17 mouse cellular contexts compared by ENCODE assay signal in genomic region chr7:25341000-25341784, GRCm38 (mm10). TPM values are rescaled to one million over a fixed set of nuclear protein-coding genes. Genes with fewer than 3 reads are reported as not detected.
DNase-seq lines count a peak whose midpoint lies in the region; ATAC-seq and TF ChIP-seq lines count a peak whose summit lies in the region.
"Had no signal": no experiment of that assay in that cellular context is flagged by ENCODE, and none has a peak within 500 bp of the region (broad histone marks: within the 10 kb centered on the region; RNA-seq: fewer than 3 reads in every experiment).

No protein-coding gene starts in this region.

- no peak for TF ChIP-seq EP300 in CH12.LX (IDR thresholded peaks at IDR 0.05; ENCODE audit: low read length)

- H3K27me3 ChIP-seq in kidney, embryonic 14.5 days (ENCODE audit: control insufficient read depth, insufficient read depth, low read length), result no peaks in the 10 kb centered on the region
- H3K27me3 ChIP-seq in CH12.LX (replicated peaks), result peaks cover 43% of the 10 kb centered on the region
- H3K27me3 ChIP-seq in forebrain, embryonic 14.5 days (replicated peaks; ENCODE audit: control insufficient read depth, insufficient read depth, low read length), result no peaks in the 10 kb centered on the region
- H3K27me3 ChIP-seq: embryonic facial prominence, embryonic 12.5 days had no signal

- no peak for TF ChIP-seq POLR2A in CH12.LX (IDR thresholded peaks at IDR 0.05; ENCODE audit: low read depth, low read length)

- in situ Hi-C loops in CH12.LX (cut with MboI; ENCODE audit: low pct_ligation_motif_present, low pct_unique_long_range_greater_than_20kb, low sequenced_read_pairs), result no loop called here

- peak; percentile 36; the same call in 1 of the 2 replicates for ATAC-seq in kidney, embryonic 14.5 days (ENCODE audit: low FRiP score, low TSS enrichment)
- peak; percentile 51; the same call in 1 of the 2 replicates for ATAC-seq in forebrain, embryonic 14.5 days
- ATAC-seq: liver, postnatal 0 days had no signal

- H3K4me2 ChIP-seq in kidney, embryonic 14.5 days (replicated peaks; ENCODE audit: low read depth, low read length), result no peak overlapping the region
- no peak overlapping the region for H3K4me2 ChIP-seq in CH12.LX (ENCODE audit: insufficient read depth, low read depth, poor library complexity, severe bottlenecking)
- H3K4me2 ChIP-seq in forebrain, embryonic 14.5 days (ENCODE audit: low read length), result no peak overlapping the region
- H3K4me2 ChIP-seq: embryonic facial prominence, embryonic 12.5 days; heart, embryonic 11.5 days had no signal

- DNase-seq in kidney, postnatal 4 days, result no peak
- DNase-seq in CH12.LX (ENCODE audit: extremely low read depth) (no peak), liver (no peak)
- peak; percentile 60 for DNase-seq in forebrain, embryonic 14.5 days (ENCODE audit: low spot score)
- peak; percentile 59 to 74 for DNase-seq in left cerebral cortex, postnatal 25 days (ENCODE audit: low spot score in 2 of 2)
- no peak for DNase-seq in lung, postnatal 36 days
- DNase-seq in retina, postnatal 1 day, result no peak
- DNase-seq: adrenal gland, postnatal 25 days; cerebellum, adult 2 months; liver, postnatal 0 days had no signal

- no peak overlapping the region for H3K27ac ChIP-seq in kidney, embryonic 14.5 days (ENCODE audit: low read depth, low read length)
- no peak overlapping the region for H3K27ac ChIP-seq in CH12.LX (ENCODE audit: insufficient read depth, low read depth)
- peak overlapping the region; percentile 14; the same call in 1 of the 2 replicates for H3K27ac ChIP-seq in forebrain, embryonic 14.5 days (ENCODE audit: low read depth, low read length)
- H3K27ac ChIP-seq: embryonic facial prominence, embryonic 12.5 days had no signal

- no peaks in the 10 kb centered on the region for H3K79me2 ChIP-seq in CH12.LX (replicated peaks; ENCODE audit: control insufficient read depth, extremely low read depth, insufficient read depth, poor library complexity, severe bottlenecking)

- dilution Hi-C loops in CH12.LX (cut with MboI; ENCODE audit: extremely low pct_ligation_motif_present, extremely low pct_unique_long_range_greater_than_20kb, low sequenced_read_pairs), result no loop called here

- no peak for TF ChIP-seq CTCF in CH12.LX (conservative IDR thresholded peaks at IDR 0.05 in 1 of 2, IDR thresholded peaks at IDR 0.05 in 1 of 2; ENCODE audit: low read depth in 2 of 2, low read length in 2 of 2)

- intact Hi-C loops in left cerebral cortex, postnatal 25 days (cut with DNase I), result no loop called here

- H3K9ac ChIP-seq in kidney, embryonic 14.5 days (ENCODE audit: low read depth, low read length), result no peak overlapping the region
- no peak overlapping the region for H3K9ac ChIP-seq in CH12.LX (ENCODE audit: insufficient read depth, low read depth)
- no peak overlapping the region for H3K9ac ChIP-seq in forebrain, embryonic 14.5 days (ENCODE audit: low read length)
- H3K9ac ChIP-seq: embryonic facial prominence, embryonic 12.5 days; liver, postnatal 0 days had no signal

- WGBS in kidney, embryonic 14.5 days, result 86% methylated on average over 19 of the region's 20 CpGs
- WGBS in forebrain, embryonic 14.5 days, result 72% methylated on average over 20 of the region's 20 CpGs

- peaks cover 36% of the 10 kb centered on the region for H3K36me3 ChIP-seq in kidney, embryonic 14.5 days (ENCODE audit: control insufficient read depth, insufficient read depth, low read length)
- no peaks in the 10 kb centered on the region for H3K36me3 ChIP-seq in CH12.LX (replicated peaks in 1 of 2; ENCODE audit: control insufficient read depth in 1 of 2, insufficient read depth in 1 of 2, low read length in 1 of 2)
- peaks cover 64% of the 10 kb centered on the region for H3K36me3 ChIP-seq in forebrain, embryonic 14.5 days (ENCODE audit: control insufficient read depth, insufficient read depth, low read length)

- no peaks in the 10 kb centered on the region for H3K4me1 ChIP-seq in kidney, embryonic 14.5 days (ENCODE audit: control insufficient read depth, insufficient read depth, low read length)
- 0 out of 4 replicates have a peak, but pooled peaks cover 0 to 3% of the 10 kb centered on the region in 2 experiments for H3K4me1 ChIP-seq in CH12.LX (ENCODE audit: control insufficient read depth in 1 of 2, insufficient read depth in 2 of 2)
- no peaks in the 10 kb centered on the region for H3K4me1 ChIP-seq in forebrain, embryonic 14.5 days (ENCODE audit: control insufficient read depth, insufficient read depth, low read length)
- H3K4me1 ChIP-seq: embryonic facial prominence, embryonic 12.5 days; megakaryocyte, embryonic 14.5 days had no signal

- H3K4me3 ChIP-seq in kidney, embryonic 14.5 days (ENCODE audit: low read length), result no peak overlapping the region
- no peak overlapping the region for H3K4me3 ChIP-seq in CH12.LX (replicated peaks in 1 of 3; ENCODE audit: low read depth in 2 of 3, low read length in 2 of 3, poor library complexity in 1 of 3)
- no peak overlapping the region for H3K4me3 ChIP-seq in forebrain, embryonic 14.5 days (ENCODE audit: low read depth, low read length)
- H3K4me3 ChIP-seq: embryonic facial prominence, embryonic 12.5 days; megakaryocyte, embryonic 14.5 days had no signal

- H3K9me3 ChIP-seq in kidney, embryonic 14.5 days (ENCODE audit: control insufficient read depth, low read length), result no peaks in the 10 kb centered on the region
- no peaks in the 10 kb centered on the region for H3K9me3 ChIP-seq in CH12.LX (replicated peaks; ENCODE audit: low read length)
- H3K9me3 ChIP-seq in forebrain, embryonic 14.5 days (replicated peaks; ENCODE audit: control insufficient read depth, low read length), result no peaks in the 10 kb centered on the region
- H3K9me3 ChIP-seq: embryonic facial prominence, embryonic 12.5 days; megakaryocyte, embryonic 14.5 days had no signal

- TF ChIP-seq RAD21 in CH12.LX (IDR thresholded peaks at IDR 0.05; ENCODE audit: low read depth, low read length), result no peak

TF ChIP-seq in CH12.LX, 34 proteins besides CTCF, POLR2A, EP300 and RAD21:
- no peak for TF ChIP-seq CHD2 (IDR thresholded peaks at IDR 0.05; ENCODE audit: low read length)
- TF ChIP-seq BHLHE40 (IDR thresholded peaks at IDR 0.05; ENCODE audit: low read depth, low read length), result peak; percentile 34; the same call in 1 of the 2 replicates

RNA-seq across cellular contexts. Expression of gene Megf8, which starts 24.2 kb away (rescaled TPM):
- 14.0 and 16.2 TPM in 2 replicates for polyA plus RNA-seq in kidney, embryonic 14.5 days (2014; fragmentation: Nextera tagmentation; extraction: Ambion mirVana)
- 0.92 and 1.7 TPM in 2 replicates for total RNA-seq in CH12.LX (2012; rRNA removed)
- total RNA-seq in CH12.LX (2014; rRNA removed), result 0.50 and 0.62 TPM in 2 replicates
- 1.0 and 1.2 TPM in 2 replicates for polyA plus RNA-seq in CH12.LX (2012; ENCODE audit: insufficient read length, low read depth)
- 13.3 and 17.5 TPM in 2 replicates for polyA plus RNA-seq in forebrain, embryonic 14.5 days (2014; fragmentation: Nextera tagmentation; extraction: Ambion mirVana)
- 100 to 1,000 TPM in 1 of 2 experiments, 10 to 100 TPM in 1; 99.2 to 105 TPM for total RNA-seq in left cerebral cortex, postnatal 25 days (2021)

RNA-seq across cellular contexts. Expression of gene Cnfn, which starts 28.3 kb away (rescaled TPM):
- polyA plus RNA-seq in kidney, embryonic 14.5 days (2014; fragmentation: Nextera tagmentation; extraction: Ambion mirVana), result not detected in 2 replicates
- not detected in 2 replicates for total RNA-seq in CH12.LX (2012; rRNA removed)
- total RNA-seq in CH12.LX (2014; rRNA removed), result not detected in 2 replicates
- polyA plus RNA-seq in CH12.LX (2012; ENCODE audit: insufficient read length, low read depth), result not detected in 2 replicates
- not detected in 2 replicates for polyA plus RNA-seq in forebrain, embryonic 14.5 days (2014; fragmentation: Nextera tagmentation; extraction: Ambion mirVana)
- total RNA-seq in left cerebral cortex, postnatal 25 days (2021), result not detected
- total RNA-seq: adrenal gland, postnatal 25 days; gastrocnemius, adult 18-20 months; layer of hippocampus, postnatal 25 days had no signal
- polyA plus RNA-seq: cerebellum, adult 2 months; heart, embryonic 11.5 days; intestine, embryonic 14.5 days; liver, postnatal 0 days had no signal

RNA-seq across cellular contexts. Expression of gene Tmem145, which starts 35.3 kb away (rescaled TPM):
- polyA plus RNA-seq in kidney, embryonic 14.5 days (2014; fragmentation: Nextera tagmentation; extraction: Ambion mirVana), result 0.49 and 0.62 TPM in 2 replicates
- total RNA-seq in CH12.LX (2012; rRNA removed) (not detected in 2 replicates), CH12.LX (2014; rRNA removed) (not detected in 2 replicates)
- 0.10 TPM in 1 of 2 replicates, not detected in the other for polyA plus RNA-seq in CH12.LX (2012; ENCODE audit: insufficient read length, low read depth)
- 14.5 and 25.5 TPM in 2 replicates for polyA plus RNA-seq in forebrain, embryonic 14.5 days (2014; fragmentation: Nextera tagmentation; extraction: Ambion mirVana)
- 10 to 100 TPM; 47.8 to 55.1 TPM for total RNA-seq in left cerebral cortex, postnatal 25 days (2021)
- total RNA-seq: gastrocnemius, adult 18-20 months had no signal
- polyA plus RNA-seq: liver, postnatal 0 days had no signal

RNA-seq across cellular contexts. Expression of gene Prr19, which starts 40.0 kb away (rescaled TPM):
- 0.67 and 0.69 TPM in 2 replicates for polyA plus RNA-seq in kidney, embryonic 14.5 days (2014; fragmentation: Nextera tagmentation; extraction: Ambion mirVana)
- total RNA-seq in CH12.LX (2012; rRNA removed) (not detected in 2 replicates), CH12.LX (2014; rRNA removed) (not detected in 2 replicates)
- not detected in 2 replicates for polyA plus RNA-seq in CH12.LX (2012; ENCODE audit: insufficient read length, low read depth)
- polyA plus RNA-seq in forebrain, embryonic 14.5 days (2014; fragmentation: Nextera tagmentation; extraction: Ambion mirVana), result 1.8 and 2.2 TPM in 2 replicates
- not detected for total RNA-seq in left cerebral cortex, postnatal 25 days (2021)
- total RNA-seq: adrenal gland, postnatal 25 days; gastrocnemius, adult 18-20 months; layer of hippocampus, postnatal 25 days had no signal
- polyA plus RNA-seq: liver, postnatal 0 days had no signal

RNA-seq across cellular contexts. Expression of gene Pafah1b3, which starts 43.4 kb away (rescaled TPM):
- 199 and 245 TPM in 2 replicates for polyA plus RNA-seq in kidney, embryonic 14.5 days (2014; fragmentation: Nextera tagmentation; extraction: Ambion mirVana)
- total RNA-seq in CH12.LX (2012; rRNA removed) (22.7 and 50.2 TPM in 2 replicates), CH12.LX (2014; rRNA removed) (9.7 and 17.6 TPM in 2 replicates)
- polyA plus RNA-seq in CH12.LX (2012; ENCODE audit: insufficient read length, low read depth), result 5.9 TPM in 2 replicates
- 574 and 635 TPM in 2 replicates for polyA plus RNA-seq in forebrain, embryonic 14.5 days (2014; fragmentation: Nextera tagmentation; extraction: Ambion mirVana)
- total RNA-seq in left cerebral cortex, postnatal 25 days (2021), result 10 to 100 TPM; 26.7 to 28.0 TPM

Comparison
In these comparisons a context has a peak if more than half of its experiments do, and no peak if none do; other contexts are left out.
1. DNase-seq: peak in forebrain, embryonic 14.5 days (single experiment) and left cerebral cortex, postnatal 25 days (2 of 2); none in kidney, postnatal 4 days (0 of 2), CH12.LX (single experiment), liver (single experiment), lung, postnatal 36 days (single experiment) and retina, postnatal 1 day (single experiment).